Mouse (Mus musculus): ENCODE measurements at regions not wholly inside any gene's neighbourhood (a gene's known extent, or its start where the extent isn't known, plus 50 kb on each side); places are given as distances from the start of the nearest gene placed in this dataset.

DNA sequence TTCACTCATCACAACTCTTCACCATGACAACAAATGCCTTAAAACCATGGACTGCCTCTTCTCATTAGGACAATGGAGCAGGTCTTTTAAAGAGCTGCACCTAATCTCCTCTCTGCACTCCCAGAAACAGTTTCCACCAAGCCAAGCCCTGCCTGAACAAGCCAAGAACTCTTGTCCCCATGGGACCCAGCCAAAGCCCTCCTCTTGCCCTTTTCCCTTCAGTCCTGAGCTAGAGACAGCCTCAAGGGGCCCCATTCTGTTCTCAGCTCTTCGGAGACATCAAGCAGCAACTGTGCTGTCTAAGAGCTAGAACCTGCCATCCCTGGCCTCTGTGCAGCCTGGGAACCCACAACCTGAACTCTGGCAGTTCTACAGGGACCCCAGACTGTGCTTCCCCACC, 345.0 kb upstream of the Irak1bp1 start:
- H3K27ac ChIP-seq = no peak overlapping the region
- DNase-seq (no peak), ATAC-seq (ENCODE audit: low read depth) (no peak)
- H3K4me2 ChIP-seq = no peak overlapping the region
- 47% methylated on average over 1 of the region's 1 CpGs for WGBS (ENCODE audit: insufficient replicate concordance)
- no peak overlapping the region for H3K4me3 ChIP-seq (replicated peaks)
- H3K9ac ChIP-seq = no peak overlapping the region
- no peaks in the 10 kb centered on the region for H3K27me3 ChIP-seq
- no peaks in the 10 kb centered on the region for H3K9me3 ChIP-seq (replicated peaks)
- H3K36me3 ChIP-seq = no peaks in the 10 kb centered on the region
- H3K4me1 ChIP-seq (replicated peaks) = no peaks in the 10 kb centered on the region

- Histone ChIP-seq H3K27me3 (no peaks in the 10 kb centered on the region), H3K4me2 (no peak overlapping the region), H3K9me3 (replicated peaks) (no peaks in the 10 kb centered on the region), H3K4me1 (replicated peaks) (no peaks in the 10 kb centered on the region), H3K4me3 (replicated peaks) (no peak overlapping the region), H3K27ac (no peak overlapping the region), H3K36me3 (no peaks in the 10 kb centered on the region), H3K9ac (no peak overlapping the region)
- no peak for ATAC-seq (ENCODE audit: low read depth)
- no peak for DNase-seq
Observed at GRCm38 (mm10) chr9:82493440-82493839, 335.9 kb upstream of the Irak1bp1 start.

GRCm38 (mm10) chr9:82510014-82510413, 319.3 kb upstream of the Irak1bp1 start:
- no peaks in the 10 kb centered on the region for H3K4me1 ChIP-seq (replicated peaks)
- H3K4me3 ChIP-seq (replicated peaks) = no peak overlapping the region
- H3K36me3 ChIP-seq = no peaks in the 10 kb centered on the region

DNA sequence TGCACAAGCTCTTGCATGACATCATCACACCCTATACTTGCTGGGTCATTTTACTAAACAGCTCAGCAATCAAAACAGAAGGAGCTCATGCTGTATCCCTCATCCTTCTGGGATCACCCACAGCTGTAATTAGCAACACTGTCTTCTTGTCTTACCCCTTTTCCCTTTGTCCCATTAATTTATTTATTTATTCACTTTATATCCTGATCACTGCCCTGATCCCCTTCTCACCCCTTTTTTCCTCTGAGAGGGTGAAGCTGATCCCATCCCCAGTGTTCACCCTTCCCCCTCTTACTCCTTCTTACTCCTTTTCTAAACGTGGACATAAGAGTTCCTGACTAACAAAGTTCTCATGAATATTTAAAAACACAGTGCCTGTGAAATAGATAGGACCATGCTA, 310.3 kb upstream of the Irak1bp1 start:
- H3K4me2 ChIP-seq = no peak overlapping the region
- no peaks in the 10 kb centered on the region for H3K9me3 ChIP-seq (replicated peaks)
- H3K36me3 ChIP-seq = no peaks in the 10 kb centered on the region
- no peak for DNase-seq
- no peak for ATAC-seq (ENCODE audit: low read depth)
- no peak overlapping the region for H3K9ac ChIP-seq
- 14% methylated on average over 1 of the region's 1 CpGs for WGBS (ENCODE audit: insufficient replicate concordance)
- H3K27ac ChIP-seq = no peak overlapping the region
- no peak overlapping the region for H3K4me3 ChIP-seq (replicated peaks)
- no peaks in the 10 kb centered on the region for H3K27me3 ChIP-seq
- no peaks in the 10 kb centered on the region for H3K4me1 ChIP-seq (replicated peaks)

More at GRCm38 (mm10) chr9:82510014-82510413, 319.3 kb upstream of the Irak1bp1 start:
- no peak overlapping the region for H3K4me2 ChIP-seq
- H3K27ac ChIP-seq = no peak overlapping the region
- 38% methylated on average over 2 of the region's 2 CpGs for WGBS (ENCODE audit: insufficient replicate concordance)
- DNase-seq = no peak
- no peak overlapping the region for H3K9ac ChIP-seq
- H3K27me3 ChIP-seq = no peaks in the 10 kb centered on the region
- H3K9me3 ChIP-seq (replicated peaks) = no peaks in the 10 kb centered on the region
- no peak for ATAC-seq (ENCODE audit: low read depth)

GRCm38 (mm10) chr9:82527867-82528385, 301.4 kb upstream of the Irak1bp1 start:
- DNase-seq (no peak), ATAC-seq (ENCODE audit: low read depth) (no peak)
- Histone ChIP-seq H3K9me3 (replicated peaks) (no peaks in the 10 kb centered on the region), H3K4me3 (replicated peaks) (no peak overlapping the region), H3K4me1 (replicated peaks) (no peaks in the 10 kb centered on the region), H3K9ac (no peak overlapping the region), H3K27me3 (no peaks in the 10 kb centered on the region), H3K36me3 (no peaks in the 10 kb centered on the region), H3K27ac (no peak overlapping the region), H3K4me2 (no peak overlapping the region)
- WGBS (ENCODE audit: insufficient replicate concordance) = 61% methylated on average over 8 of the region's 8 CpGs

DNA sequence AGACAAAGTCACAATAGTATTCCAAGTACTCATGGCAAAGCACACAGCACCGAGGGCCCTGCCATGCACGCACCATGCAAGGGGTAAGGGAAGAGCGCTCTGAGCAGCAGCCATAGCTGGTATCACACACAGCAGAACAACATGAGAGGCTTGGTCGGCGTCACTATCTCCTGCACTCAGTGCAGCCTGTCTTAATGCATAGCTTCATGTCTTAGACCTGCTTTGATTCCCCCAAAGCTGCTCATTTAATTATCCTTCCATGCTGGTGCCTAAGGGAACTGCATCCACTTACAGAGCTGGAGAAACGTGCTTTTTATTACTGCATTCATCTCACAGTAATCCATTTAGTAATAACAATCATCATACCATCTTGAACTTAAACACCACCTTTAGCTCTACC, 276.6 kb upstream of the Irak1bp1 start:
- H3K4me2 ChIP-seq = no peak overlapping the region
- ATAC-seq (ENCODE audit: low read depth) (no peak), DNase-seq (no peak)
- WGBS (ENCODE audit: insufficient replicate concordance) = 62% methylated on average over 6 of the region's 6 CpGs
- H3K9ac ChIP-seq = no peak overlapping the region
- H3K9me3 ChIP-seq (replicated peaks) = no peaks in the 10 kb centered on the region
- H3K27ac ChIP-seq = no peak overlapping the region
- no peaks in the 10 kb centered on the region for H3K27me3 ChIP-seq
- no peaks in the 10 kb centered on the region for H3K36me3 ChIP-seq
- H3K4me3 ChIP-seq (replicated peaks) = no peak overlapping the region
- H3K4me1 ChIP-seq (replicated peaks) = no peaks in the 10 kb centered on the region

DNA sequence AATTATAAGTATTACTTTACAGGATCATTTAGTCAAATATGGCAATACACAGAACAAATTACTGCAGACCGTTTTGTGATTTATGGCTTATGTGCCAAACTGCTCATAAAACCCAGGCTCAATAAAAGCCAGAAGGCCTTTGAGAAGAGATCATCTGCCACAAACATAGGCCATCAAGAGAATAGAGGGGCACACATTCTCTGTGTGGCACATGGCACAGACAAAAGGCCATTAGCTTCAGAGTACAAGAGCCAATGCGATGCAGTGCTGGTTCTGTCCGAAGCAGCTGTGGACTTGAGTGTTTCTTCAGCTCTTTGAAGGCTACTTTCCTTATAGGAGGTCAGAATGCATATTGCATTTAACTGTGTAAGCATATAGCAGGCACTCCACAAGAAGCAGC, 276.1 kb upstream of the Irak1bp1 start:
- Histone ChIP-seq H3K4me1 (replicated peaks) (no peaks in the 10 kb centered on the region), H3K4me2 (no peak overlapping the region), H3K9ac (no peak overlapping the region), H3K36me3 (no peaks in the 10 kb centered on the region), H3K9me3 (replicated peaks) (no peaks in the 10 kb centered on the region), H3K27ac (no peak overlapping the region), H3K4me3 (replicated peaks) (no peak overlapping the region), H3K27me3 (no peaks in the 10 kb centered on the region)
- DNase-seq = no peak
- WGBS (ENCODE audit: insufficient replicate concordance) = 75% methylated on average over 3 of the region's 3 CpGs
- no peak for ATAC-seq (ENCODE audit: low read depth)

DNA sequence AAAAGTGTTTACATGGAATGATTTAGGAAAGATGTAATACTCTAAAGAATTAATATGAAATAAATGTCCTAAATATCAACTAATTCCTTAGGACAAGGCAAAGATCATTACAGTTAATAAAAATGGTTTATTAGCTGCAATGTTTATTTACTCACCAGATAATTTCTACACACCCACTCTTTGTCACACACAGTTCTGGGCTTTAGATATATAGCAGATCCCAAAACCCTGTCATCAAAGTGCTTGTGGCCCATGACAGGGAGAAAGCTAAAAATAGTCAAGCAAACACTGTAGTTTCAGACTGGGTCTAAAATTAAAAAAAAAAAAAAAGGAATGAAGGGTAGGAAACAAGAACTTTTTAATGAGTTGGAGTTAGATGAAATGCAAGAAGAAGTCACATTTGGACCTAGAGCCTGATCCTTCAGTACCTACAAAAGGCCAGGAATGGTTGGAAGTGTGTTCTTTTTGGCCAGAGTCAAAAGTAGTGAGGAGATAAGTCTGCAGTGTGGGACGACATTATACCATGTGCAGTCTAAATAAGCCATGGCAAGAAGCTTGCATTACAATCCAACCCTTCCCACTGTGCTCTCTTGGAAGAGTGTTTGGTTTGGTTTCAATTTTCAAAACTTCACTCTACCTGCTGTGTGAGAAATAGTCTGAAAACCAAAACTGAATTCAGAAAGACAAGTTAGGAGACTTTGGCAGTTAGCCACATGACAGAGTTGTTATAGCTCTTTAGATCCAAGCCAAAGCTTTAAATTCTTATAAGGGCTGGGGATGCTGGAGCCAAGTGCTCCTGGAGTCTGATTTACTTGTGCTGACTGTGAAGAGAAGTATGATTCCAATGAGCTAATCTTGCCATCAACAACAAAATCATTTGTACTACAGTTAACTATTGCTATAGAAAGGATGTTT, 266.5 kb upstream of the Irak1bp1 start:
- Histone ChIP-seq H3K9me3 (replicated peaks) (no peaks in the 10 kb centered on the region), H3K4me2 (no peak overlapping the region), H3K4me1 (replicated peaks) (no peaks in the 10 kb centered on the region), H3K4me3 (replicated peaks) (no peak overlapping the region), H3K27ac (no peak overlapping the region), H3K9ac (no peak overlapping the region), H3K36me3 (no peaks in the 10 kb centered on the region), H3K27me3 (no peaks in the 10 kb centered on the region)
- WGBS (ENCODE audit: insufficient replicate concordance) = 36% methylated on average over 1 of the region's 1 CpGs
- ATAC-seq (ENCODE audit: low read depth) (no peak), DNase-seq (no peak)

GRCm38 (mm10) chr9:82581373-82582018, 247.8 kb upstream of the Irak1bp1 start:
- Histone ChIP-seq H3K9ac (no peak overlapping the region), H3K4me1 (replicated peaks) (no peaks in the 10 kb centered on the region), H3K4me3 (replicated peaks) (no peak overlapping the region), H3K9me3 (replicated peaks) (no peaks in the 10 kb centered on the region), H3K4me2 (no peak overlapping the region), H3K27ac (no peak overlapping the region), H3K36me3 (no peaks in the 10 kb centered on the region), H3K27me3 (no peaks in the 10 kb centered on the region)
- WGBS (ENCODE audit: insufficient replicate concordance) = 55% methylated on average over 4 of the region's 4 CpGs
- DNase-seq (no peak), ATAC-seq (ENCODE audit: low read depth) (no peak)

- no peak overlapping the region for H3K27ac ChIP-seq
- H3K4me1 ChIP-seq (replicated peaks) = no peaks in the 10 kb centered on the region
- H3K27me3 ChIP-seq = no peaks in the 10 kb centered on the region
- H3K9me3 ChIP-seq (replicated peaks) = no peaks in the 10 kb centered on the region
- H3K4me2 ChIP-seq = no peak overlapping the region
- ATAC-seq (ENCODE audit: low read depth) (no peak), DNase-seq (no peak)
- no peaks in the 10 kb centered on the region for H3K36me3 ChIP-seq
- no peak overlapping the region for H3K9ac ChIP-seq
- no peak overlapping the region for H3K4me3 ChIP-seq (replicated peaks)
- 60% methylated on average over 11 of the region's 11 CpGs for WGBS (ENCODE audit: insufficient replicate concordance)
Observed at GRCm38 (mm10) chr9:82609111-82609510, 220.2 kb upstream of the Irak1bp1 start.

DNA sequence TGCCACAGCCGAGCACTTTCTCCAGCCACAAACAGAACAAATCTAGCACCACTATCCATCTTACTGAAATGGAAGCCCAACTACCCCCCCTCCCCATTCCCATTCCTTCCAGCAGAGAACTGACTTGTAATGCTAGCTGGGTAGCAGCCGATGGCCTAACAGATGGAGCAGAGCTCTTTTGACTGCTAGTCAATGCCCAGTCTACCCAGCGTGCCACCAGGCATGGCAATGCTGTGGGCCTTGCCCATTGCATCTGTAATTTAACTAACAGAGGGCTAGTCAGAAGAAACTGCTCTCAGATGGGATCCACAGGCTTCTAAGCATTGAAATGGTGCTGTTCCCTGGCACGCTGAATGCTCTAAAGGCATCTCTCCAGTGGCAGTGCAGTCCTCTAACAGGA, 219.4 kb upstream of the Irak1bp1 start:
- Histone ChIP-seq H3K9me3 (replicated peaks) (no peaks in the 10 kb centered on the region), H3K27me3 (no peaks in the 10 kb centered on the region), H3K36me3 (no peaks in the 10 kb centered on the region), H3K4me1 (replicated peaks) (no peaks in the 10 kb centered on the region), H3K4me3 (replicated peaks) (no peak overlapping the region), H3K27ac (no peak overlapping the region), H3K9ac (no peak overlapping the region), H3K4me2 (no peak overlapping the region)
- no peak for DNase-seq
- 66% methylated on average over 4 of the region's 4 CpGs for WGBS (ENCODE audit: insufficient replicate concordance)
- no peak for ATAC-seq (ENCODE audit: low read depth)

DNA sequence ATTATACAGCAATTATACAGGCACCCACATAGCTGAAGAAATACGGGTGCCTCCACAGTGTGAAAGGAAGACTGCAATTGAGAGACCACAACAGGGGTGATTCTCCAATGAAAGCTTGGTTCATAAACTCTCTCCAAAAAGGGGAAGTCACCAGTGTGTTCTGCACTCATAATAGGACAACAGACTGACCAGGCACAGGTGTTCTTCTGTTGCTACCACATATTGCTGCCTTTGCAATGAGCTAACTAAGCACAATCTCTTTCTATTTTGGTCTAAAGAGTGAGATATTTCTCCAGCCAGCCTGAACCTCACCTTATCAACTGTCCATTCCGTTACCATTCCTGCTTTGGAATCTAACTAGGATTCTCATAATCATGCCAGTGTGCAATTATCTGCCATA, 216.8 kb upstream of the Irak1bp1 start:
- Histone ChIP-seq H3K4me2 (no peak overlapping the region), H3K9me3 (replicated peaks) (no peaks in the 10 kb centered on the region), H3K36me3 (no peaks in the 10 kb centered on the region), H3K9ac (no peak overlapping the region), H3K27me3 (no peaks in the 10 kb centered on the region), H3K27ac (no peak overlapping the region), H3K4me1 (replicated peaks) (no peaks in the 10 kb centered on the region), H3K4me3 (replicated peaks) (no peak overlapping the region)
- DNase-seq (no peak), ATAC-seq (ENCODE audit: low read depth) (no peak)
- 49% methylated on average over 2 of the region's 2 CpGs for WGBS (ENCODE audit: insufficient replicate concordance)
